Mouse (Mus musculus) testis, adult 2 months (tissue): ENCODE data around the gene Gm48551. TPM values are rescaled to one million over a fixed set of nuclear protein-coding genes. Genes with fewer than 3 reads are reported as not detected.

Experiments used
- H3K27ac ChIP-seq: fragments of 200-500 bp; 2 replicates; pipeline ENCODE4 v1.5.1; 2012; ENCODE audit warnings: low read depth, low read length; ENCODE audit not compliant: control insufficient read depth, insufficient read depth
- H3K27me3 ChIP-seq: fragments of 200-500 bp; 2 replicates; pipeline ENCODE4 v1.6.1; 2012; ENCODE audit warnings: mild to moderate bottlenecking, low read length, moderate library complexity; ENCODE audit not compliant: control insufficient read depth, insufficient read depth
- H3K36me3 ChIP-seq: fragments of 200-500 bp; 2 replicates; pipeline ENCODE4 v1.6.1; 2012; ENCODE audit warnings: mild to moderate bottlenecking, low read length; ENCODE audit not compliant: control insufficient read depth, insufficient read depth
- H3K4me1 ChIP-seq: fragments of 200-500 bp; 2 replicates; pipeline ENCODE4 v1.6.1; 2012; ENCODE audit warnings: low read length; ENCODE audit not compliant: control insufficient read depth, insufficient read depth
- H3K4me3 ChIP-seq: fragments of 200-500 bp; 2 replicates; pipeline ENCODE4 v1.5.1; 2012; ENCODE audit warnings: low read depth, mild to moderate bottlenecking, low read length, moderate library complexity, mixed read lengths; ENCODE audit not compliant: control insufficient read depth
- CTCF ChIP-seq: fragments of 200-500 bp; IDR thresholded peaks from 2 replicates; pipeline ENCODE4 v1.5.1; 2012; ENCODE audit warnings: low read depth, mild to moderate bottlenecking, inconsistent platforms, low read length, moderate library complexity; ENCODE audit not compliant: control insufficient read depth, insufficient read depth, insufficient replicate concordance
- POLR2A ChIP-seq: fragments of 200-500 bp; IDR thresholded peaks from 2 replicates; pipeline ENCODE4 v1.6.1; 2012; ENCODE audit warnings: low read depth, mild to moderate bottlenecking, inconsistent platforms, low read length, moderate library complexity; ENCODE audit not compliant: control insufficient read depth
- polyA plus RNA-seq: library from polyadenylated mRNA; depleted of rRNA; stranded (reverse); fragments of >200 nt; gene quantifications from 2 replicates; pipeline ENCODE4 v1.2.3, GENCODE M21; 2012; rRNA removed

Gene Gm48551
- polyA plus RNA-seq, result 1.2 and 1.6 TPM in 2 replicates

DNA sequence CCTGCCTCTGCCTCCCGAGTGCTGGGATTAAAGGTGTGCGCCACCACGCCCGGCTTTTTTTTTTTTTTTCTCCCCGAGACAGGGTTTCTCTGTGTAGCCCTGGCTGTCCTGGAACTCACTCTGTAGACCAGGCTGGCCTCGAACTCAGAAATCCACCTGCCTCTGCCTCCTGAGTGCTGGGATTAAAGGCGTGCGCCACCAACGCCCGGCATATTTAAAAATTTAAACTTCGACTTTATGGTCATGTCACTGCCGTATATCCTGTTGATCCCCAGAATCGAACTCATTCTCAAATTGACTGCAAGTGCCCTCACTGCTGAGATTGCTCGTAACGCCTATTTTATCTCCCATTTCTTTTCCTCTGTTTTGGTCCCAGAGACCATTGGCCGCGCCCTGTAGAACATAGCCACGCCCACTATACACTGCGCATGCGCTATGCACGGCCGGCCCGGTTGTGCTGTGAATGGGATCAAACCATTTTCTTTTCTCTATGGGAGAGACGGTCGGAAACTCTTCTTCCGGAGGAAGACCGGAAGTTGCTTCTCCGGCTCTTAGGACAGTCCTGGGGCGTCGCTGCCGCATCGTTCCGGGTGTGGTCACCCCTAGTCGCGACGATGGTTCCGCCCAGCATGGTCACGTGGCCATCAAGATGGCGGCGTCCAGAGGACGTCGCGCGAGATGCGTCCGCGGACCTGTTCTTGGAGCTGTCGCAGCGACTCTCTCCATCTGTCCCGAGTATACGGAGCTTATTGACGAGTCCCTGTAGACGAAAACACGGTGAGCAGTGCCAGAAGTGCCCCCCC, at the start of gene Gm48551, which contains the start of gene Dohh:
Gene Gm48551 (plus strand): TSS at position 665 of the 803 bp plus-strand sequence.
Gene Dohh (plus strand): TSS at position 627 of the 803 bp plus-strand sequence.
- H3K36me3 ChIP-seq, result no peaks in the 10 kb centered on the region
- TF ChIP-seq POLR2A (peak; percentile 98), CTCF (no peak)

GRCm38 (mm10) chr10:81335393-81336340, 48.6 kb upstream of the Gm48551 start:
- Histone ChIP-seq H3K4me1 (peaks cover 36% of the 10 kb centered on the region), H3K4me3 (no peak overlapping the region), H3K27ac (no peak overlapping the region), H3K36me3 (no peaks in the 10 kb centered on the region), H3K27me3 (no peaks in the 10 kb centered on the region)
- TF ChIP-seq CTCF (no peak), POLR2A (no peak)

More for the DNA sequence above, at the start of gene Gm48551, which contains the start of gene Dohh:
- peak within 1 kb of the TSS; percentile 98 for H3K4me3 ChIP-seq
- H3K27me3 ChIP-seq, result no peaks in the 10 kb centered on the region
- H3K27ac ChIP-seq, result peak within 1 kb of the TSS; percentile 82
- H3K4me1 ChIP-seq, result peaks cover 16% of the 10 kb centered on the region

GRCm38 (mm10) chr10:81336558-81336957, 47.7 kb upstream of the Gm48551 start:
- peaks cover 43% of the 10 kb centered on the region for H3K4me1 ChIP-seq
- no peaks in the 10 kb centered on the region for H3K36me3 ChIP-seq
- H3K27me3 ChIP-seq, result no peaks in the 10 kb centered on the region
- TF ChIP-seq CTCF (no peak), POLR2A (no peak)
- no peak overlapping the region for H3K4me3 ChIP-seq
- H3K27ac ChIP-seq, result no peak overlapping the region

GRCm38 (mm10) chr10:81340551-81341332, 43.5 kb upstream of the Gm48551 start:
- Histone ChIP-seq H3K36me3 (no peaks in the 10 kb centered on the region), H3K4me1 (peaks cover 45% of the 10 kb centered on the region), H3K27ac (no peak overlapping the region), H3K27me3 (no peaks in the 10 kb centered on the region), H3K4me3 (no peak overlapping the region)
- TF ChIP-seq CTCF (no peak), POLR2A (no peak)

- no peaks in the 10 kb centered on the region for H3K27me3 ChIP-seq
- TF ChIP-seq POLR2A (no peak), CTCF (peak; percentile 64)
- H3K36me3 ChIP-seq, result no peaks in the 10 kb centered on the region
- peaks cover 45% of the 10 kb centered on the region for H3K4me1 ChIP-seq
- H3K27ac ChIP-seq, result no peak overlapping the region
- H3K4me3 ChIP-seq, result no peak overlapping the region
These were observed 42.8 kb upstream of the Gm48551 start for GRCm38 (mm10) chr10:81341333-81341949.

GRCm38 (mm10) chr10:81342686-81343505, 41.4 kb upstream of the Gm48551 start, which contains the start of gene Gipc3:
Gene Gipc3, minus strand, starts transcription at chr10:81343266.
- TF ChIP-seq POLR2A (no peak), CTCF (no peak)
- peak within 1 kb of the TSS; percentile 39 for H3K27ac ChIP-seq
- no peaks in the 10 kb centered on the region for H3K36me3 ChIP-seq
- H3K27me3 ChIP-seq, result no peaks in the 10 kb centered on the region
- H3K4me1 ChIP-seq, result peaks cover 36% of the 10 kb centered on the region
- H3K4me3 ChIP-seq, result peak within 1 kb of the TSS; percentile 66
